Mouse (Mus musculus): ENCODE results near the gene Plpp2.

DNA sequence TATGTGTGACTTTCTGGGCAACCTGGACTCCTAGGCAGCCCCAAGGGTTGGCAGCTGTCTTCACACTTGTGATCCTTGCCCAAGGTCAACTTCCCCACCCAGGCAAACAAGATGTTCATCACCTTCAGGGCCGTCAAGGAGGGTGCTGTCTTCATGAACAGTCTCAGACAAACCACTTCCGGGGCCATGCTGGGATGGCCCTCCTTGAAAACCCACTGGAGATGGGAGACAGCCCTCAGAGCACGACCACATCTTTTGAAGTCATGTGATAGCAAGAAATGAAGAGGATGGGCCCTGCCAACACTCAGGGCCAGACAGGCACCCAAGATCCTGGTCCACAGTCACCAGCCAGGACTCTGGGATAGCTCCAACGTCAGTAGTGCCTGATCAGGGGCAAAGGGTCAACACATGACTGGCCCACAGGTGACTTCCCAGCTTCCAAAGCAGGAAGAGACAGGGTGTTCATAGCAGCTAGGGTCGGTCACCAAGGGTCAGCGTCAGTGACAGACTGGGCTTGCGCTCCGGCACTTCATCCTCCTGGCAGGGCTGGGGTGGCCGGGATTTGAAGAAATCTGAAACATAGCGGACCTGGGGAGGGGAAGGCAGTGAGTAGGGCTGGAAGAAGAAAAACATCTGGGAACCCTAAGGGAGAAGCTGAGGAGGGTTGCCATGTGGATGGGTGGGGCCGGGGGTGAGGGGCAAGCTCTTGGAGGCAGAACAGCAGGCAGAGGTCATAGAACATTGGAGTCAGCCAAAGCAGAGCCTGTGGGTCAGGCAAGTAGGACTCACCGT is 6.7 kb downstream of the Plpp2 start:
- TF ChIP-seq CTCF (IDR thresholded peaks at IDR 0.05; ENCODE audit: insufficient read depth, low read depth, low read length) (no peak), POLR2A (IDR thresholded peaks at IDR 0.05; ENCODE audit: insufficient read depth, low read depth, low read length) (no peak)
